Mouse (Mus musculus) small intestine, adult 2 months (tissue): ENCODE results near the gene Lexm.

ENCODE experiments used
- CTCF ChIP-seq: fragments of 200-500 bp; IDR thresholded peaks from 2 replicates; pipeline ENCODE4 v1.5.1; 2012; ENCODE audit warnings: low read depth, mild to moderate bottlenecking, control low read depth, inconsistent platforms, low read length, moderate library complexity, mixed read lengths; ENCODE audit not compliant: insufficient replicate concordance, insufficient read length; ENCODE audit errors: extremely low read depth
- POLR2A ChIP-seq: fragments of 200-500 bp; IDR thresholded peaks from 2 replicates; pipeline ENCODE4 v1.6.1; 2012; ENCODE audit warnings: low read depth, mild to moderate bottlenecking, control low read depth, inconsistent platforms, low read length, moderate library complexity

DNA sequence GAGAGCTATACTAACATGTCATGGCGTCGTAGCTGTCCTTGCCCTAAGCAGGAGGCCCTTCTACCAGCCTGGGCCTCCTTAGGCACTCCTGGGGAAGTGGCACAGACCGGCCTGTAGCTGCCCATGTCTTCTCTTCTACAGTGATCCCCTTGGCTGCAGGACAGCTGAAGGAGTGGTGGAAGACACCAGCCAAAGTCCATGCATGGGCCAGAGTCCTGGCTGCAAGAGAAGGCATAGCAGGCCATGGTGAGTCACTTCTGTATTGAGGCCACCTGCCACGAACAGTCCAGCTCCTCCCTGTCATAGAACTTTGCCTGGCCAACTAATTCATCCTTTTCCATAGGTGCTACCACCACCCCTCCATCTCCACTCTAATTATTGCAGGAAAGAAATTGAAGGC, 1.9 kb upstream of the Lexm start:
- no peak for TF ChIP-seq POLR2A
- TF ChIP-seq CTCF = no peak
